Mouse (Mus musculus): ENCODE data around the gene Rsph4a.
"Not testable (repeated sequence)": the region's sequence is repeated elsewhere in the genome, so short reads cannot be mapped to it uniquely, and the experiment has no call there.

Rsph4a gene

GRCm38 (mm10) chr10:33904530-33905481, at the start of gene Rsph4a:
TSS of gene Rsph4a (plus strand) at chr10:33905111.
- peak; percentile 91 for DNase-seq (ENCODE audit: low read depth, low spot score)

DNA sequence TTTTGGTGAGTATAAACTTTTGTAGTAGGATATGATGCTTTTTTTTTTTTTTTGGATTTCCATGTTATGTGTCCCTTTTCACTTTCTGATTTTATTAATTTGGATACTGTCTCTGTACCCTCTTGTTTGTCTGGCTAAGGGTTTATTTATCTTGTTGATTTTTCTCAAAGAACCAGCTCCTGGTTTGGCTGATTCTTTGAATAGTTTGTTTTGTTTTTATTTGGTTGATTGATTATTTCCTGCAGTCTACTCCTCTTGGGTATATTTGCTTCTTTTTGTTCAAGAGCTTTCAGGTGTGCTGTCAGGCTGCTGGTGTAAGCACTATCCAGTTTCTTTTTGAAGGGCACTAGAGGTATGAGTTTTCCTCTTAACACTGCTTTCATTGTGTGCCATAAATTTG, 47.5 kb upstream of the Rsph4a start, which contains the start of gene Sult3a1:
Sult3a1 (plus strand) TSS at position 301 of the 400 bp plus-strand sequence.
- DNase-seq (ENCODE audit: low read depth, low spot score) = no peak

- DNase-seq (ENCODE audit: low read depth, low spot score) = no peak
Observed at GRCm38 (mm10) chr10:33865994-33866393, 38.9 kb upstream of the Rsph4a start.

DNA sequence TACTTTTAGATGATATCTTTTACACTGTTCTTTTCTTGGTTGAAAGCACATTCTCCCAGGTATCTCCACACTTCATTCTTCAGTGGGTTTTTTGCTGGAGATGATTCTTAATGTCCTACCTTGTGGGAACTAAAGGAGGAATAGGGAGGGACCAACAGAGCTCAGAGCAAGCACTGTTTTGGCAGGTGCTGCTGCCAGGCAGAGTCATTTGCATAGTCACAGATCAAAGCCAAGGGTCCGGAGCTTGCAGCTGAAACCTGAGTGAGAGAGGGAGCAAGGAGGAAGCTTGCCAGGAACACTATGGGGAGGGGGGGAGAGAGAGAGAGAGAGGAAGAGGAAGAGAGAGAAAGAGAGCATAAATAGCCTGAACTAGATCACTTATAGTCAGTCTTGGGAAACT, 34.5 kb upstream of the Rsph4a start:
- DNase-seq (ENCODE audit: low read depth, low spot score) = peak; percentile 20

GRCm38 (mm10) chr10:33872672-33873398, 32.1 kb upstream of the Rsph4a start:
- no peak for DNase-seq (ENCODE audit: low read depth, low spot score)

DNA sequence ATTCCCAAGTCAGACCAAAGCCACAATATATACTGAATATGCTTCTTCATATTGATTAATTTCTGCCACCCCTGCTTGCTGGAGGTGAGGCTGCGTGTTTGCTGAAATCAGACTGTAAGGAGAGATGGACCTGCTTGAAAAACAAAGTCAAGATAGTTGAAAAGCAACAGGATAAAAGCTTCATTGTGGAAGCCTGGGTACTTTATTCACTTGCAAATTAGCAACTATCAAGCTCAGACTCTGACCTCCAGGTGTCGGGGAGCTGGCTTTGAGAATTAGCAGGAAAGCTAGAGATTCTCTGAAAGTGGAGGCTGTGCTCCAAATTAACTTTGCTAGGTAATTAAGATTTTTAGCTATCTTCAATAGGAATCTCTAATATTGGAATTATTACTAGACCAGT, 22.5 kb upstream of the Rsph4a start:
- DNase-seq (ENCODE audit: low read depth, low spot score) = peak; percentile 53

DNA sequence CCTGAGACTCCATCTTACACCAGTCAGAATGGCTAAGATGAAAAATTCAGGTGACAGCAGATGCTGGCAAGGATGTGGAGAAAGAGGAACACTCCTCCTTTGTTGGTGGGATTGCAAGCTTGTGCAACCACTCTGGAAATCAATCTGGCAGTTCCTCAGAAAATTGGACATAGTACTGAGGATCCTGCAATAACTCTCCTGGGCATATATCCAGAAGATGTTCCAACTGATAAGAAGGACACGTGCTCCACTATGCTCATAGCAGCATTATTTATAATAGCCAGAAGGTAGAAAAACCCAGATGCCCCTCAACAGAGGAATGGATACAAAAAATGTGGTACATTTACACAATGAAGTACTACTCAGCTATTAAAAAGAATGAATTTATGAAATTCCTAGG, 3.4 kb upstream of the Rsph4a start:
- not testable (repeated sequence) for DNase-seq (ENCODE audit: low read depth, low spot score)

DNA sequence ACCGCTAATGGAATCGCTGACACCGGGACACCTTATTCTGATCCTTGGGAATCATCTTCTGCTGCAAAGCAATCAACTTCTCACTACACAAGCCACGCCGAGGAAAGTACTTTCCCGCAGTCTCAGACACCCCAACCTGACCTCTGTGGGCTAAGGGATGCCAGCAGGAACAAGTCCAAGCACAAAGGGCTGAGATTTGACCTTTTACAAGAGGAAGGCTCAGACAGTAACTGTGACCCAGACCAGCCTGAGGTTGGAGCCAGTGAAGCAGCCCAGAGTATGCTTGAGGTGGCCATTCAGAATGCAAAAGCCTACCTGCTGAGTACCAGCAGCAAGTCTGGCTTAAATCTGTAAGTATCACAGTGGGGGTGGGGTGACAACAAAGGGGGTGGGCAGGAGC, 578 bp downstream of the Rsph4a start:
- DNase-seq (ENCODE audit: low read depth, low spot score) = peak; percentile 73

- DNase-seq (ENCODE audit: low read depth, low spot score) = no peak
Observed at GRCm38 (mm10) chr10:33940702-33941101, 35.8 kb downstream of the Rsph4a start.

DNA sequence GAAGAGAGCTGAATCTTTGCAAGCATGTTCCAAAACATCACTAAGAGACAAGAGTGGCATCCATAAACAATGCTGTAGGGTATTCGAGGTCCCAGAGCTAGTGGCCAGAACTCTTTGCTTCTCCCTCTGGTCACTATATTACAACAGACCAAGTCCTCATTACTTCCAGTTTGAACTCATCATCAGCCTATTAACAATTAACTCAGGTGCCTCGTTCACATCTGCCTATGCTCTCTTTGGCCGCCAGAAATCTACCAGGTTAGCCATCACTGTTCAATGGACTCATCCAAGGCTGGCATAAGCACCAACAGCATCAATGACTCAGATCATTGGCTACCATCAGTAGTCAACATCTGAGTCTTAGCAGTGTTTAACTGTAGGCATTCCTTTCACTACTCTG, 40.5 kb downstream of the Rsph4a start:
- DNase-seq (ENCODE audit: low read depth, low spot score) = no peak

GRCm38 (mm10) chr10:33946336-33946735, 41.4 kb downstream of the Rsph4a start:
- no peak for DNase-seq (ENCODE audit: low read depth, low spot score)

- peak; percentile 86 for DNase-seq (ENCODE audit: low read depth, low spot score)
Observed at GRCm38 (mm10) chr10:33950803-33951583, 46.1 kb downstream of the Rsph4a start, which contains the start of gene Zup1. TSS of gene Zup1 (minus strand) at chr10:33951269.

- peak; percentile 42 for DNase-seq (ENCODE audit: low read depth, low spot score)
Observed at GRCm38 (mm10) chr10:33952509-33952908, 47.6 kb downstream of the Rsph4a start.
